Mouse (Mus musculus): ENCODE data around the gene Ankrd61. TPM values are rescaled to one million over a fixed set of nuclear protein-coding genes. Genes with fewer than 3 reads are reported as not detected.

Gene Ankrd61
- total RNA-seq, 4 experiments from 2014 or later = 0.24 TPM; not detected in 3

DNA sequence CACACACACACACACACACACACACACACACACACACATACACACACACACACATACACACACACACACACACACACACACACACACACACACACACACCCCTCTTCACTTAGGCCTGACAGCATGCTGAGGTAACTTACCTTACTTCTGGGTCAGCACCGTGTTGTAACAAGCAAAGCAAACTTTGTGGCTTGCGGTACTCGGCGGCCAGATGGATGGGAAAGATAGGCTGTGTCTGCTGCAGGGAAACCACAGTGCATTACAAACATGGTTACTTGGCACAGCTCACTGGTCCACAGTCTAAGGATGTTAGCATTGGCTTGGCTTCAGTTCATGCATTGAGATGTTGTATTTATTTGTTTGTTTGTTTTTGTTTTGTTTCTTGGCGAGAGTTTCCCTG, 4.1 kb downstream of the Ankrd61 start:
- no peak for DNase-seq (ENCODE audit: low spot score in 2 of 2)

DNA sequence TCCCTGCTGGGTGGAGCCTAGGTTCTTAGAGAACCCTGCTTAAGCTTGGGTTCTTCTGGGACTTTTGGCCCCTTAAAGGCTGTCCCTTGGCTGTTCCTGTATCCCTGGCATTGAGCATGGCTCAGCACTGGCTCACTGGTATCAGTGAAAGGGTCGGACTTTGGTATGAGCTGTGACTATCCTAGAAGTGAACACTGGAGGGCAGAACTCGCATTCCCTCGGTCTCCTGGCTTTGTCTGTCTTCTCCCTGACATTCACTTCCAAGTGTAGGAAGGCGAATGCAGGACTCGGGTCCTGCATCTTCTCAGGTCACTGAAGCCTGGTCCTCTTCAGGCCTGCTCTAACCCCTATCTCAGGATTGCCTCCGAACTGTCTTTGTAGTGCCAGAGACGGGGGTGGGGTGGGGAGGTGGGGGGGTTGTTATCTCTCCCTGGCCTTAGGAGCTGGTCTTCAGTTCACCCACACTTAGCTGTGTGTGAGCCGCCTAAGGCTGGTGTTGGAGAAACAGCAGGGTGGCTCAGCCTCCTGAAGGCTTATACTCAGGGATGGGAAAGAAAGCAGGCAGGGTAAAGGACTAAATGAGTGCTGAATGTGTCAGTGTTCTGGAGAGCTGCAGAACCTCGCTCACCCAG, 5.1 kb downstream of the Ankrd61 start:
- DNase-seq (ENCODE audit: low spot score in 2 of 2) = no peak

DNA sequence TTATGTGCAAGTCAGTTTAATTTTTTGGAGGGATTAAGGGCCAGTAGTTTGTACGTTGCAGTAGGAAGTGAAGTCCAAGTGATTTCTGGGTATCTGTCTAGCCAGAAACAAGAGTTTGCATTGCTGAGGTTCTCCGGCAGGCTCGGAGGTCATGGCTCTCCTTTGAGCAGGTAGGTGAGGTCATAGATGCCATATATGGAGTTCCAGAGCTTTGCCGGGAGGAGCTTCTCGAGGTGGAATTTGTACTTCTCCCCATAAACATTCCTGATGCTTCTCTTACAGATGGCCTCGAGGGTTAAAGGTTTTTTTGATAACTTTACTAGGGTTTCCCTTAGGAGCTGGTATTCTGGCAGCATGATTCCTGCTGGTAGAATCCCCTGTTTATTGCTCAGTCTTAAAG, 6.7 kb downstream of the Ankrd61 start:
- no peak for DNase-seq (ENCODE audit: low spot score in 2 of 2)

DNA sequence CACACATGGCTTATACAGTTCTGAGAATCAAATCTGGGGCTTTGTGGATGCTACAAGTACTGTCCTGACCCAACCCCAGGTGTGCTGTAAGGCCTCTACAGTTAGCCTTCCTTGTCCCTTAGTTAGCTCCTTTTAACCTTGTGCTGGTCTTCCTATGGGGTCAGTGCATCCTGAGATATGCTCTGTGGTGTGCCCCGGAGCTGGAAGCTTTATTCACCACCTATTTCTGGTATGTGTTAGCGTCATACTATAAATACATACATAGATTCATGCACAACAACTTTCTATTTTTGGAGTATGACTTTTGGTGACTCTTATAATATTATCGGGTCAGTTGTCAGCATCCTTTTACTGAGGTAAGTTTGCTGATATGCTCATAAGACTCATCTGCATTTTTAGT, 12.2 kb downstream of the Ankrd61 start:
- DNase-seq (ENCODE audit: low spot score in 2 of 2) = no peak

DNA sequence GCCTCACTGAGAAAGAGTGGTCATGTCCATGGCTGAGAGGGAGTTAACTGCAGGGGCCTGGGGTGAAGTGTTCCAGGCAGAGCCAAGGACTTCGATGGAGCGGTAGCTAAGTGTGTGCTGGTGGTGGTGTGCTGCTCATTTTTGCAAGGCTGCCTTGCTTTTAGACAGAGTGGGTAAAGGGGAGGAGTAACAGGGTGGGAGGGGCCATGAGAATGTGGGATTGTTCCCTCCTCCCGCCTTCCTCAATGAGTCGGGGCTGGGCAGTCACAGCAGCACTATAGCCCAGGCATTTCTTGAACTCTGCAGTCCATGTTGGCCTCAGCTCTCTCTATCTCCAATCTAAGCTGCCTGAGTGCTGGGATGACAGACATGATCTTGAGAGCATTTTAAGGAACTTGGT, 22.9 kb downstream of the Ankrd61 start:
- DNase-seq (ENCODE audit: low spot score in 2 of 2) = no peak

DNA sequence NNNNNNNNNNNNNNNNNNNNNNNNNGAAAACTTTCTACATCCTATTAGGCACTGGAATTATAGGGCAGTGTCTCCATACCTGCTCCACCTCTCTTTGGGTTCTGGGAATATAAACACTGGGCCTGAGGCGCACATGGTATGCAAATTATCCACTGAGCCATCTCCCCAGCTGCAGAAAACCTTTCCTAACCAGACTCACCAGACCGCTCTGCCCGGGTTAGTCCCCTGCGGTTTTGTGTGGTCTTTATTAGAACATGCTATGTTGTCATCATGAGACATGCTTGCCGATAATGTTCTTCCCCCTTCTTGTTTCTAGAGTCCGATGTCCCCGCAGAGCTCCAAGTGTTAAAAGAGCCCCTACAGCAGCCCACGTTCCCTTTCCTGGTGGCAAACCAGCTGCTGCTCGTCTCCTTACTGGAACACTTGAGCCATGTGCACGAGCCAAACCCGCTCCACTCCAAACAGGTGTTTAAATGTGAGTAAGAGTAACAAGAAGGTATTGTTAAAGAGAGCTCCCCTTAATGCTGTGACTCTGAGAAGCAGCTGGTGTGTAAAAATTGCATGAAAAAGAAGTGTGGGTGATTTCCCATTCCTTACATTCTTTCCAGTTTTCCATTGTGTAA, 25.8 kb downstream of the Ankrd61 start:
- DNase-seq (ENCODE audit: low spot score in 2 of 2) = no peak

Other genes with a start within 250 kb of the Ankrd61 start
- 10 to 100 TPM; 21.5 to 25.3 (median 23.8) TPM for gene Usp42, start 165.4 kb downstream of the Ankrd61 start, total RNA-seq (2022)
- 10 to 100 TPM; 42.9 to 43.6 (median 43.3) TPM for gene Eif2ak1, start 79.9 kb downstream of the Ankrd61 start, total RNA-seq (2022)
- gene Aimp2, start 12.2 kb upstream of the Ankrd61 start, total RNA-seq (2022) = 10 to 100 TPM; 27.6 to 32.1 (median 29.9) TPM
- gene Pms2, start 12.3 kb upstream of the Ankrd61 start, total RNA-seq (2022) = 10 to 100 TPM; 18.2 to 22.7 (median 21.7) TPM
- gene Gm42421, start 30.5 kb upstream of the Ankrd61 start, total RNA-seq (2022) = 1 to 10 TPM in 3 of 4 experiments, under 1 TPM in 1; 0.91 to 2.3 (median 1.6) TPM
- gene Rsph10b, start 35.4 kb upstream of the Ankrd61 start, total RNA-seq (2022) = 1 to 10 TPM; 4.0 to 6.2 (median 5.0) TPM
- 10 to 100 TPM; 39.1 to 44.3 (median 40.7) TPM for gene Ccz1, start 117.2 kb upstream of the Ankrd61 start, total RNA-seq (2022)
- 1 to 10 TPM; 1.0 to 2.6 (median 1.1) TPM for gene Ocm, start 129.0 kb upstream of the Ankrd61 start, total RNA-seq (2022)
- gene Lmtk2, start 202.8 kb upstream of the Ankrd61 start, total RNA-seq (2022) = 100 to 1,000 TPM; 133 to 154 (median 141) TPM